Mouse (Mus musculus) liver, embryonic 14.5 days (tissue): ENCODE measurements around the gene 1700034I23Rik.

Experiments used
- CTCF ChIP-seq: IDR thresholded peaks from 2 replicates; pipeline ENCODE4 v1.5.1; 2016; ENCODE audit warnings: antibody characterized with exemption, low read depth, control low read depth
- EP300 ChIP-seq: IDR thresholded peaks from 2 replicates; pipeline ENCODE4 v1.6.1; 2016; ENCODE audit warnings: antibody characterized with exemption, low read depth

DNA sequence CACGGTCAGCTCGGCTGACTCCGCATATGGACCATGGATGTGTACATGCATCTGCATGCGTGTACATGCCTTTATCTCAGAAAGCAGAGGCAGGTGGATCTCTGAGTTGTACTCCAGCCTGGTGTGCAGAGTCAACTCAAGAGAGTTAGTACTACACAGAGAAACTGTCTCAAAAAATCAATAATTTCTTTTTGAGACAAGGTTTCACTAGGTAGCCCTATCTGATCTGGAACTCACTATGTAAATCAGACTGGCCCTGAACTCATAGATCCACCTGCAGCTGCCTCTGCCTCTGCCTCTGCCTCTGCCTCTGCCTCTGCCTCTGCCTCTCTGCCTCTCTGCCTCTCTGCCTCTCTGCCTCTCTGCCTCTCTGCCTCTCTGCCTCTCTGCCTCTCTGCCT lies 36.2 kb upstream of the 1700034I23Rik start:
- TF ChIP-seq CTCF = no peak
- no peak for TF ChIP-seq EP300
